Mouse (Mus musculus): Measurements from ENCODE around the gene Cyren. TPM values are rescaled to one million over a fixed set of nuclear protein-coding genes. Genes with fewer than 3 reads are reported as not detected.

The Cyren gene
- polyA plus RNA-seq (2012; rRNA removed): 21.1 and 21.4 TPM in 2 replicates

GRCm38 (mm10) chr6:34877509-34878321 lies at the start of gene Cyren:
Cyren (minus strand) TSS chr6:34878060.

GRCm38 (mm10) chr6:34919956-34920355 lies 42.1 kb upstream of the Cyren start, which contains the start of gene Stra8:
Stra8 (plus strand) TSS chr6:34920163.

GRCm38 (mm10) chr6:34910371-34911219 lies 32.7 kb upstream of the Cyren start, which contains the start of gene Wdr91:
Wdr91 (minus strand) TSS chr6:34910876.

GRCm38 (mm10) chr6:34862791-34863403 lies 15.0 kb downstream of the Cyren start, which contains the start of gene Tmem140:
Tmem140 (plus strand) TSS chr6:34863146.

Other genes with a start within 250 kb of the Cyren start
- gene Agbl3, start 97.6 kb downstream of the Cyren start, polyA plus RNA-seq (2012; rRNA removed): 5.8 and 8.8 TPM in 2 replicates
- 0.23 and 0.77 TPM in 2 replicates for gene Tmem140, start 14.9 kb downstream of the Cyren start, polyA plus RNA-seq (2012; rRNA removed)
- 21.7 and 23.7 TPM in 2 replicates for gene Wdr91, start 32.8 kb upstream of the Cyren start, polyA plus RNA-seq (2012; rRNA removed)
- not detected in 2 replicates for gene Stra8, start 42.1 kb upstream of the Cyren start, polyA plus RNA-seq (2012; rRNA removed)
- gene Slc23a4, start 110.3 kb upstream of the Cyren start, polyA plus RNA-seq (2012; rRNA removed): 1.4 and 1.5 TPM in 2 replicates